In the genomic region with DNA sequence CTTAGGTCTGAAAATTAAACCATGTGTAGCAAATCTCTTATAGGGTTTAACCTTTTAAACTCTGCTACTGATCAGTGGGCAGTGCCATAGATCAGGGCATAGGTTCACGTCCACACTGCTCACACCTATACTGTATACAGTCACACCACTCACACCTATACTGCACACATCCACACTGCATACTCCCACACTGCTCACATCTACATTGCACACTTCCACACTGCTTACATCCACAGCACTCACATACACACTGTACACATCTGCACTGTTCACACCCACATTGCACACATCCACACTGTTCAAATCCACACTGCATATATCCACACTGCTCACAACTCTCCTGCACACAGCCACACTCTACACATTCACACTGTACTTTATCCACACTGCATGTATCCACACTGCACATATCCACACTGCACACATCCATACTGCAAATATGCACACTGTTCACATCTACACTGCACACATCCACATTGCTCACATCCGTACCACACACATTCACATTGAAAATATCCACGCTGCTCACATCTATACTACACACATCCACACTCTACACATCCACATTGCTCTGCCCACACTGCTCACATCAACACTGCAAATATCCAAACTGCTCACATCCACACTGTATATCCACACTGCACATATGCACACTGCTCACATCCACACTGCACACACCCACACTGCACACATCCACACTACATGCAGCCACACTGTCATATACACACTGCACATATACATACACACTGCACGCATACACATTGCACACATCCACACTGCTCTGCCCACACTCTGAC, we compare ENCODE assay signal across 15 mouse cellular contexts.
DNase-seq lines count a peak whose midpoint lies in the region; ATAC-seq lines count a peak whose summit lies in the region.
"Had no signal": no experiment of that assay in that cellular context is flagged by ENCODE, and none has a peak within 500 bp of the region (broad histone marks: within the 10 kb centered on the region; RNA-seq: fewer than 3 reads in every experiment).

No protein-coding gene starts in this region.

- H3K9me3 ChIP-seq in heart, embryonic 11.5 days (replicated peaks; ENCODE audit: control insufficient read depth, low read length), result no peaks in the 10 kb centered on the region
- H3K9me3 ChIP-seq in heart, embryonic 10.5 days, result no peaks in the 10 kb centered on the region
- no peaks in the 10 kb centered on the region for H3K9me3 ChIP-seq in midbrain, embryonic 12.5 days
- no peaks in the 10 kb centered on the region for H3K9me3 ChIP-seq in midbrain, embryonic 14.5 days (ENCODE audit: control insufficient read depth, low read length)
- H3K9me3 ChIP-seq in hindbrain, embryonic 13.5 days, result no peaks in the 10 kb centered on the region
- H3K9me3 ChIP-seq in neural tube, embryonic 13.5 days, result no peaks in the 10 kb centered on the region

- no peaks in the 10 kb centered on the region for H3K4me1 ChIP-seq in heart, embryonic 11.5 days (ENCODE audit: control insufficient read depth, insufficient read depth, low read length)
- H3K4me1 ChIP-seq in heart, embryonic 10.5 days, result no peaks in the 10 kb centered on the region
- H3K4me1 ChIP-seq in midbrain, embryonic 12.5 days, result no peaks in the 10 kb centered on the region
- 0 out of 2 replicates have a peak, but pooled peaks cover 6% of the 10 kb centered on the region for H3K4me1 ChIP-seq in midbrain, embryonic 14.5 days (ENCODE audit: control insufficient read depth, insufficient read depth, low read length)
- H3K4me1 ChIP-seq in hindbrain, embryonic 13.5 days (replicated peaks), result peaks cover 4% of the 10 kb centered on the region; the same call in 1 of the 2 replicates
- H3K4me1 ChIP-seq in neural tube, embryonic 13.5 days (replicated peaks), result peaks cover 9% of the 10 kb centered on the region; the same call in 1 of the 2 replicates

- intact Hi-C loops in left cerebral cortex, postnatal 10 days (cut with DNase I), result no loop called here

- no peak overlapping the region for H3K27ac ChIP-seq in heart, embryonic 11.5 days (ENCODE audit: low read depth, low read length)
- no peak overlapping the region for H3K27ac ChIP-seq in heart, embryonic 10.5 days
- no peak overlapping the region for H3K27ac ChIP-seq in midbrain, embryonic 12.5 days (replicated peaks)
- H3K27ac ChIP-seq in midbrain, embryonic 14.5 days (replicated peaks; ENCODE audit: low read depth, low read length), result no peak overlapping the region
- H3K27ac ChIP-seq in hindbrain, embryonic 13.5 days, result no peak overlapping the region
- no peak overlapping the region for H3K27ac ChIP-seq in neural tube, embryonic 13.5 days (replicated peaks)

- H3K27me3 ChIP-seq in heart, embryonic 11.5 days (ENCODE audit: control insufficient read depth, insufficient read depth, low read length), result no peaks in the 10 kb centered on the region
- no peaks in the 10 kb centered on the region for H3K27me3 ChIP-seq in heart, embryonic 10.5 days (ENCODE audit: insufficient read depth, poor library complexity, severe bottlenecking)
- H3K27me3 ChIP-seq in midbrain, embryonic 12.5 days, result no peaks in the 10 kb centered on the region
- no peaks in the 10 kb centered on the region for H3K27me3 ChIP-seq in midbrain, embryonic 14.5 days (ENCODE audit: control insufficient read depth, insufficient read depth, low read length)
- no peaks in the 10 kb centered on the region for H3K27me3 ChIP-seq in hindbrain, embryonic 13.5 days
- H3K27me3 ChIP-seq in neural tube, embryonic 13.5 days, result no peaks in the 10 kb centered on the region

- 88% methylated on average over 4 of the region's 4 CpGs for WGBS in heart, embryonic 11.5 days (ENCODE audit: insufficient replicate concordance)
- 87% methylated on average over 4 of the region's 4 CpGs for WGBS in heart, embryonic 10.5 days
- 96% methylated on average over 4 of the region's 4 CpGs for WGBS in midbrain, embryonic 12.5 days
- WGBS in midbrain, embryonic 14.5 days, result 89% methylated on average over 4 of the region's 4 CpGs
- 96% methylated on average over 4 of the region's 4 CpGs for WGBS in hindbrain, embryonic 13.5 days
- WGBS in neural tube, embryonic 13.5 days, result 93% methylated on average over 4 of the region's 4 CpGs

- H3K9ac ChIP-seq in heart, embryonic 11.5 days (ENCODE audit: low read depth, low read length), result no peak overlapping the region
- no peak overlapping the region for H3K9ac ChIP-seq in midbrain, embryonic 12.5 days (replicated peaks)
- H3K9ac ChIP-seq in midbrain, embryonic 14.5 days (replicated peaks; ENCODE audit: low read length), result no peak overlapping the region
- H3K9ac ChIP-seq in hindbrain, embryonic 13.5 days, result no peak overlapping the region
- no peak overlapping the region for H3K9ac ChIP-seq in neural tube, embryonic 13.5 days

- no peak for DNase-seq in heart, embryonic 10.5 days (ENCODE audit: low spot score)
- DNase-seq in midbrain, embryonic 14.5 days, result no peak
- DNase-seq in left cerebral cortex, postnatal 10 days (ENCODE audit: extremely low spot score in 1 of 2, low spot score in 2 of 2), result no peak
- DNase-seq in kidney, postnatal 10 days, result no peak
- DNase-seq: cerebellum, postnatal 14 days; gastrocnemius, postnatal 25 days; heart, postnatal 10 days; kidney, adult 9 months; lung, adult 18-20 months; right cerebral cortex, postnatal 4 days had no signal

- no peak overlapping the region for H3K4me3 ChIP-seq in heart, embryonic 11.5 days (ENCODE audit: low read depth, low read length)
- H3K4me3 ChIP-seq in heart, embryonic 10.5 days, result no peak overlapping the region
- no peak overlapping the region for H3K4me3 ChIP-seq in midbrain, embryonic 12.5 days
- H3K4me3 ChIP-seq in midbrain, embryonic 14.5 days (replicated peaks; ENCODE audit: low read depth, low read length), result no peak overlapping the region
- H3K4me3 ChIP-seq in hindbrain, embryonic 13.5 days, result no peak overlapping the region
- no peak overlapping the region for H3K4me3 ChIP-seq in neural tube, embryonic 13.5 days
- H3K4me3 ChIP-seq: erythroblast, embryonic 14.5 days had no signal

- peak; percentile 46; the same call in 1 of the 2 replicates for ATAC-seq in heart, embryonic 11.5 days (replicated peaks; ENCODE audit: insufficient number of reproducible peaks, low FRiP score, low TSS enrichment)
- 0 out of 2 replicates have a peak, but pooled peaks have one; percentile 49 for ATAC-seq in midbrain, embryonic 12.5 days (ENCODE audit: low FRiP score, low read depth)
- ATAC-seq in midbrain, embryonic 14.5 days (ENCODE audit: low FRiP score, low TSS enrichment), result no peak; the same call in 1 of the 2 replicates
- peak; percentile 59 for ATAC-seq in hindbrain, embryonic 13.5 days (ENCODE audit: low FRiP score)
- ATAC-seq in neural tube, embryonic 13.5 days (ENCODE audit: low read depth), result peak; percentile 69

- no peaks in the 10 kb centered on the region for H3K36me3 ChIP-seq in heart, embryonic 11.5 days (ENCODE audit: control insufficient read depth, insufficient read depth, low read length)
- H3K36me3 ChIP-seq in heart, embryonic 10.5 days, result no peaks in the 10 kb centered on the region
- no peaks in the 10 kb centered on the region for H3K36me3 ChIP-seq in midbrain, embryonic 12.5 days
- H3K36me3 ChIP-seq in midbrain, embryonic 14.5 days (ENCODE audit: control insufficient read depth, insufficient read depth, low read length), result no peaks in the 10 kb centered on the region
- no peaks in the 10 kb centered on the region for H3K36me3 ChIP-seq in hindbrain, embryonic 13.5 days
- no peaks in the 10 kb centered on the region for H3K36me3 ChIP-seq in neural tube, embryonic 13.5 days

- H3K4me2 ChIP-seq in heart, embryonic 11.5 days, result no peak overlapping the region
- H3K4me2 ChIP-seq in midbrain, embryonic 12.5 days (replicated peaks), result no peak overlapping the region
- no peak overlapping the region for H3K4me2 ChIP-seq in midbrain, embryonic 14.5 days (ENCODE audit: low read length)
- H3K4me2 ChIP-seq in hindbrain, embryonic 13.5 days, result no peak overlapping the region
- H3K4me2 ChIP-seq in neural tube, embryonic 13.5 days, result no peak overlapping the region
